Mouse (Mus musculus): ENCODE measurements around the gene Spsb1. TPM values are rescaled to one million over a fixed set of nuclear protein-coding genes. Genes with fewer than 3 reads are reported as not detected.

Spsb1 gene
- polyA plus RNA-seq, 1 experiment: not detected

DNA sequence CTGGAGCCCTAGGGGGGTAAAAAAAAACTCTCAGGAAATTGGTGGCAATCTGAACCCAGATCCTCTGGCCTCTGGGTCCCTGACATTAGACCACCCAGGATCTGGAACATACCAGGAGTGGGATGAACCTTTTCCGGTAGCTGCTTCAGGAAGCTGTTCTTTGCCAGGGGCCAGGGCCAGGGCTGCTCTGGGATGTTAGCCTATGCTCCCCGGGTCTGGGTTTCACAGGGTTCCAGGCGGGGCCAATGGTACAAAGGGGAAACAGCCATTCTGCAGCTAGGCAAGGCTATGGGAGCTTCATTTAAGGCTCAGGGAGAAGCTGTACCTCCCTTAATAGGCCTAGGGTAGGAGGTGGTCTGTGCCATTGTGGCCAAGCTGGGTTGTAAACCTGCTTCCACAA is 9.9 kb upstream of the Spsb1 start:
- no peak overlapping the region for H3K4me3 ChIP-seq (ENCODE audit: insufficient read depth, low read depth, low read length)
- TF ChIP-seq CTCF (IDR thresholded peaks at IDR 0.05; ENCODE audit: insufficient read depth, low read depth, low read length) (no peak), POLR2A (IDR thresholded peaks at IDR 0.05; ENCODE audit: insufficient read depth, low read depth, low read length) (no peak)
- H3K27ac ChIP-seq (ENCODE audit: insufficient read depth, low read depth, low read length): no peak overlapping the region
- H3K4me1 ChIP-seq (ENCODE audit: control insufficient read depth, insufficient read depth, low read length): peaks cover 5% of the 10 kb centered on the region; the same call in 1 of the 2 replicates
- 78% methylated on average over 3 of the region's 3 CpGs for WGBS

DNA sequence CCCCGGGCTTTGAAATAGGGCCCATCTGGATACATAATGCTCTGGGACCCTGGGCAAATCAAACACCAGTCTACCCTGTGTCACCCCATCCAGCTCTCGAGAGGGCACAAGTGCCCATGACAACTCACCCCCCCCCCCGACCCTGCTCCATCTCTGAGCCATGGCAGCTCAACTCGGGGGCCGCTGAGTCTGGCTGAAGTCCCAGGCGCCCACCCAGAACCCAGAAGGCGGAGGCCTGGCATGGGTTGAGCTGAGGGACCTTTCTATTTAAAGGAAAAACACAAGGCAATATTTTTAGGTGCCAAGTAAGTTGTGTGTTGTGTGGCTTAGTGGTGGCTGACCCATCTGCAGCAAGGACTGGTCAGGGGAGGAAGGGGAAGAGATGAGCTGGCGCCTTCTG is 9.4 kb upstream of the Spsb1 start:
- 71% methylated on average over 8 of the region's 8 CpGs for WGBS
- no peak overlapping the region for H3K4me3 ChIP-seq (ENCODE audit: insufficient read depth, low read depth, low read length)
- peaks cover 5% of the 10 kb centered on the region; the same call in 1 of the 2 replicates for H3K4me1 ChIP-seq (ENCODE audit: control insufficient read depth, insufficient read depth, low read length)
- no peak overlapping the region for H3K27ac ChIP-seq (ENCODE audit: insufficient read depth, low read depth, low read length)
- no peak for TF ChIP-seq POLR2A (IDR thresholded peaks at IDR 0.05; ENCODE audit: insufficient read depth, low read depth, low read length)
- no peak for TF ChIP-seq CTCF (IDR thresholded peaks at IDR 0.05; ENCODE audit: insufficient read depth, low read depth, low read length)

DNA sequence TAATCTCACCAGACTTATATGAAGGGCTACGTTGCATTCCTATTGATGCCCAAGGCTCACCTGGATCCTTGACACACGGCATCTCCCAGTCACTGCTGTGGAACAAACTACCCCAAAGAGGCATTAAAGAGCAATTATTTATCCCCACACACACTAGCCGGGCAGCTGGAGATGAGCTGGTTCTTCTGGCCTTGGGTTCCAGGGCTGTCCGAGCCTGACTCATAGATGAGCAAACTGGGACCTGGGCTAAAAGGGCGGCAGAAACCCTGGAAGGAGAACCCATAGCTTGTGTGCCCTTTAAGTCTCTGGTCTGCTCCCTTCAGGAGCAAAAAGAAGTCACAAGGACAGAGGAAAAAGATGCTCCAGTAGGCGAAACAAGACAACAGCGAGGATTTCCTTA is 5.5 kb upstream of the Spsb1 start:
- 93% methylated on average over 7 of the region's 7 CpGs for WGBS
- Histone ChIP-seq H3K4me1 (ENCODE audit: control insufficient read depth, insufficient read depth, low read length) (no peaks in the 10 kb centered on the region), H3K27ac (ENCODE audit: insufficient read depth, low read depth, low read length) (no peak overlapping the region), H3K4me3 (ENCODE audit: insufficient read depth, low read depth, low read length) (no peak overlapping the region)
- TF ChIP-seq POLR2A (IDR thresholded peaks at IDR 0.05; ENCODE audit: insufficient read depth, low read depth, low read length): no peak
- no peak for TF ChIP-seq CTCF (IDR thresholded peaks at IDR 0.05; ENCODE audit: insufficient read depth, low read depth, low read length)

DNA sequence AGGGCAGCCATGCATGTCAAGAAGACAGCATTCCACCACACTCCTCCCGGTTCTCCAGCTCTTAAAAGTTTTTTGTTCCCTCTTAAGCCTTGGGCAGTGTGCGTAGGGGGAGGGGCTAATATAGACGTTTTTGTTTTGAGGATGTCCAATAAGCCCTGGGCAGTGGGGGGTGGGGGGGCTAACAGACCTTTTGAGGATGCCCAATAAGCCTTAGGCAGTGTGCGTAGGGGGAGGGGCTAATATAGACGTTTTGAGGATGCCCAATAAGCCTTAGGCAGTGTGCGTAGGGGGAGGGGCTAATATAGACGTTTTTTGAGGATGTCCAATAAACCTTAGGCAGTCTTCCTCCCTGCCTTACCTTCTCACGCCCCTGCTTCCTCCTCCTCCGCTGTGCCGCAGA is 5.0 kb upstream of the Spsb1 start:
- H3K4me3 ChIP-seq (ENCODE audit: insufficient read depth, low read depth, low read length): no peak overlapping the region
- no peak for TF ChIP-seq CTCF (IDR thresholded peaks at IDR 0.05; ENCODE audit: insufficient read depth, low read depth, low read length)
- no peak for TF ChIP-seq POLR2A (IDR thresholded peaks at IDR 0.05; ENCODE audit: insufficient read depth, low read depth, low read length)
- 56% methylated on average over 10 of the region's 10 CpGs for WGBS

DNA sequence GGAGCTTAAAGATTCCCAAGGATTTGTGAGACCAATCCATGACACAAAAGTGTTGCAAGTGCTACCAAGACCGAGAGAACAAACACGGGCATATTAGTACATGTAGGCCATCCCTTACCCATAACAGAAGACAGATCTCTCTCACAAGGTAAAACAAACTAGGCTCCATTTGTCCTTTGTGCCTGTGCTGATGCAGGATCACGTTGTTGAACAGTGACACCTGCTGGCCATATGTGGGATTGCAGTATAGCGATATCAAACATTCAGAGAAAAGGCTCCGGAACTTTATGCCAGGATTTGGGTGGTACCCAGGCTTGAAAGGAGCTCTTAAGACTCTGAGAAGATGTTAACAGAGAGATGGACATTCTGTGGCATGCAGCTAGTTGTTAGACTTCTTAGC is 3.7 kb upstream of the Spsb1 start:
- Histone ChIP-seq H3K4me3 (ENCODE audit: insufficient read depth, low read depth, low read length) (no peak overlapping the region), H3K4me1 (ENCODE audit: control insufficient read depth, insufficient read depth, low read length) (peaks cover 9% of the 10 kb centered on the region; the same call in 1 of the 2 replicates), H3K27ac (ENCODE audit: insufficient read depth, low read depth, low read length) (no peak overlapping the region)
- WGBS: 2% methylated on average over 5 of the region's 5 CpGs
- TF ChIP-seq CTCF (IDR thresholded peaks at IDR 0.05; ENCODE audit: insufficient read depth, low read depth, low read length) (no peak), POLR2A (IDR thresholded peaks at IDR 0.05; ENCODE audit: insufficient read depth, low read depth, low read length) (no peak)

More for the DNA sequence above, 5.0 kb upstream of the Spsb1 start:
- H3K27ac ChIP-seq (ENCODE audit: insufficient read depth, low read depth, low read length): no peak overlapping the region
- 0 out of 2 replicates have a peak, but pooled peaks cover 4% of the 10 kb centered on the region for H3K4me1 ChIP-seq (ENCODE audit: control insufficient read depth, insufficient read depth, low read length)

DNA sequence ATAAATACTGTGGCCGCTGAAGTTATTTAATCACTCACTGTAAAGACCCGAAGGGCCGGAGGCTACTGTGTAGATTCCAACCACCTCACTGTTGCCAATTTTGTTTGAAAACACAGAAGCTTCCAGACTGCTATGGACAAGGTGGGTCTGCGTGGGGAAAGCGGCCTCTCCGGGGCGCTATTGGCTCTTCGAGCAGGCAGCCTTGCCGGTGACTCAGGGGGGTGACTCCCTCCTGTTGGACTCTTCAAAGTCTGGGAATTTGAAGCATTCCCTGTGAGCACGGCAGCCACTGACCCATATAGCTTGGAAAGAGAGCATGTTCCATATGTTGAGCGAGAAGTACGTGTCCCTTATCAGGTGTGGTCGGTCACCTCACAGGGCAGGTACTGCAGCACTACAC is 1.2 kb upstream of the Spsb1 start:
- no peak overlapping the region for H3K27ac ChIP-seq (ENCODE audit: insufficient read depth, low read depth, low read length)
- 58% methylated on average over 13 of the region's 13 CpGs for WGBS
- TF ChIP-seq CTCF (IDR thresholded peaks at IDR 0.05; ENCODE audit: insufficient read depth, low read depth, low read length) (no peak), POLR2A (IDR thresholded peaks at IDR 0.05; ENCODE audit: insufficient read depth, low read depth, low read length) (no peak)
- peaks cover 21% of the 10 kb centered on the region for H3K4me1 ChIP-seq (ENCODE audit: control insufficient read depth, insufficient read depth, low read length)
- H3K4me3 ChIP-seq (ENCODE audit: insufficient read depth, low read depth, low read length): no peak overlapping the region

DNA sequence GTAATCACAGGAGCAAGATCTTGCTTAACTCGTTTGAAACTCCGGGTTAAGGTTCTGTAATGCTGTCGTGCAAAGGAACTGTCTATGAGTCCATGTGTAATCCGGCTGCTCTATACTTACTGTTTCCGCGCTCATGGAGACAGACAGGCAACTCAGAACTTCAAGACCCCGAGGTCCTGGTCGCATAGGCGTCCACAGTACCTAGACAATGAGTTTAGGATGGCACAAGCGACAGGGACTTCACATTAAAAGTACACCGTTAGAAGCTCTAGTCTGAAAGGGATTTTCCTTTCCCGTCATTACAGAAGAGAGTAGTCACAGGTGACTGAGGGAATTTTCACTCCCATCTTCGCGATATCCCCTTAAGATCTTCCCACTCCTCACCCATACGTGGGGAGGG is 788 bp upstream of the Spsb1 start:
- H3K27ac ChIP-seq (ENCODE audit: insufficient read depth, low read depth, low read length): no peak overlapping the region
- 13% methylated on average over 15 of the region's 15 CpGs for WGBS
- peaks cover 22% of the 10 kb centered on the region for H3K4me1 ChIP-seq (ENCODE audit: control insufficient read depth, insufficient read depth, low read length)
- no peak overlapping the region for H3K4me3 ChIP-seq (ENCODE audit: insufficient read depth, low read depth, low read length)
- TF ChIP-seq POLR2A (IDR thresholded peaks at IDR 0.05; ENCODE audit: insufficient read depth, low read depth, low read length): no peak
- TF ChIP-seq CTCF (IDR thresholded peaks at IDR 0.05; ENCODE audit: insufficient read depth, low read depth, low read length): no peak

DNA sequence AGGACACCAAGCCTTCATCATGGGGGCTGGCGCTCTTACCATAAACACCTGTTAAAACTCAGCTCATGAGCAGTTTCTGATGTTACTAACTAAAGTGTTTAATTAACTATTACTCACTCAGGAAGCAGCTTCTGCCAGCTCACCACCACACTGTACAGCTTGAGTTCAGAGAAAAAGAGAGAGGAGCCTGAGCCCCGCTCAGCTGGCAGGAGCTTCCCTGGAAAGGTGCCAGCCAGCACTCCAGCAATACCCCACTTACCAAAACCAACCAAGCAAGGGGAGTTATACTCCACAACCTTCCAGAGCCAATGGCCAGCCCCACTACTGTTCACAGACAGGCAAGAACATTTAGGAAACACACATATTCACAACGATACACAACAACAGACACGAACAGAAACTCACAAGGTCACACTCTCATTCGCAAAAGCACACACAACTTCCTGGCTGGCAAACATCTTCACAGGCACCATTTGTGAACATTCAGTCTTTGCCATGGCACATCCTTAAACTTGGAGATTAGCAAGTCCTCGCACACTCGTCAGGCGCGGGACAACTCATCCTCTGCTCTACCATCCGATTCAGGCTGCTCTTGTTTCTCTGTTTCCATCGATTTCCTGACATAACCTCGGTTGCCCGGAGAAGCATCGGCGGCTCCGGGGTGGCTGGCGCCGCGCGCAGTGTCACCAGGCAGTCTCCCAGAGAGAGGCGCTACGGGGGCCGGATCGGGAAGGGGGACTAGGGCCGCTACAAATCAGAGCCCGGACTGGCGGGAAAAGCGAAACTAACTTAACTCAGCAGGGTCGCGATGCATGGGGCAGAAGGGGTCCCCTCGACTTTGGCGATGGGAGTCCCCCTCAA is 992 bp downstream of the Spsb1 start:
- Histone ChIP-seq H3K4me3 (ENCODE audit: insufficient read depth, low read depth, low read length) (peak overlapping the region; percentile 69), H3K27ac (ENCODE audit: insufficient read depth, low read depth, low read length) (peak overlapping the region; percentile 34), H3K4me1 (ENCODE audit: control insufficient read depth, insufficient read depth, low read length) (peaks cover 39% of the 10 kb centered on the region)
- TF ChIP-seq CTCF (IDR thresholded peaks at IDR 0.05; ENCODE audit: insufficient read depth, low read depth, low read length): no peak
- no peak for TF ChIP-seq POLR2A (IDR thresholded peaks at IDR 0.05; ENCODE audit: insufficient read depth, low read depth, low read length)
- 1% methylated on average over 32 of the region's 32 CpGs for WGBS

DNA sequence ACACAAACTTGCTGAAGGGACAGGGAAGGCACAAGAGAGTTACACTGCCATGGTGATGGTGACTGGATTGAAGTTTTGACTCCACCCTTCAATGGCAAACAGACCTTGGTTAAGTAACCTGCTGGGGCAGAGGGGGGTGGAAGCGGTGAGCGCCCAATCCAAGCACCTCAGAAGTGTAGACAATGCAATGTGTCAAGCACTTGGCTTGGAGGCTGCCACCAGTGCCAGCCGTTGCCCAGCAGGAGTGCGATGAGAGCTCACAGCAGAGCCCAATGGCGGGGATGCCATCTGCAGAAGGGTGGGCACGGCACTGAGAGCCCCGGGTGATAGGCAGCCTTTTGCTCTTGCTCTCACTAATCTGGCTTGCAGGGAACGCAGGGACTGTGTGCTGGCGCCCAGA is 2.6 kb downstream of the Spsb1 start:
- WGBS: 38% methylated on average over 9 of the region's 9 CpGs

More for the DNA sequence above, 2.6 kb downstream of the Spsb1 start:
- peaks cover 48% of the 10 kb centered on the region for H3K4me1 ChIP-seq (ENCODE audit: control insufficient read depth, insufficient read depth, low read length)
- TF ChIP-seq CTCF (IDR thresholded peaks at IDR 0.05; ENCODE audit: insufficient read depth, low read depth, low read length) (no peak), POLR2A (IDR thresholded peaks at IDR 0.05; ENCODE audit: insufficient read depth, low read depth, low read length) (no peak)
- no peak overlapping the region for H3K27ac ChIP-seq (ENCODE audit: insufficient read depth, low read depth, low read length)
- no peak overlapping the region for H3K4me3 ChIP-seq (ENCODE audit: insufficient read depth, low read depth, low read length)
